Mouse (Mus musculus) thymus, adult 2 months (tissue): ENCODE results near the gene Anks1b.

Source experiments
- CTCF ChIP-seq: fragments of 200-500 bp; IDR thresholded peaks from 2 replicates; pipeline ENCODE4 v1.5.1; 2012; ENCODE audit warnings: mild to moderate bottlenecking, control low read depth, low read length, moderate library complexity, borderline replicate concordance; ENCODE audit not compliant: control insufficient read depth, poor library complexity, insufficient read depth; ENCODE audit errors: extremely low read depth
- POLR2A ChIP-seq: fragments of 200-500 bp; IDR thresholded peaks from 2 replicates; pipeline ENCODE4 v1.6.1; 2012; ENCODE audit warnings: mild to moderate bottlenecking, low read length, control low read depth, moderate library complexity; ENCODE audit not compliant: control insufficient read depth, poor library complexity, insufficient read depth; ENCODE audit errors: extremely low read depth

GRCm38 (mm10) chr10:90874166-90874565, 1000.9 kb downstream of the Anks1b start:
- TF ChIP-seq CTCF (no peak), POLR2A (no peak)
